Mouse (Mus musculus) thymus, adult 2 months (tissue): ENCODE measurements at regions not wholly inside any gene's neighbourhood (a gene's known extent, or its start where the extent isn't known, plus 50 kb on each side); places are given as distances from the start of the nearest gene placed in this dataset.

Source experiments
- DNase-seq: peaks from one replicate; pipeline ENCODE4 v3.0.0; 2021
- H3K27ac ChIP-seq: fragments of 200-500 bp; 2 replicates; pipeline ENCODE4 v1.5.1; 2012; ENCODE audit warnings: low read length, control low read depth; ENCODE audit not compliant: control insufficient read depth, insufficient read depth
- H3K27me3 ChIP-seq: fragments of 200-500 bp; 2 replicates; pipeline ENCODE4 v1.6.1; 2012; ENCODE audit warnings: mild to moderate bottlenecking, low read length, moderate library complexity, mixed read lengths; ENCODE audit not compliant: control insufficient read depth, insufficient read depth
- H3K36me3 ChIP-seq: fragments of 200-500 bp; 2 replicates; pipeline ENCODE4 v1.6.1; 2012; ENCODE audit warnings: mild to moderate bottlenecking, low read length, moderate library complexity; ENCODE audit not compliant: control insufficient read depth, insufficient read depth
- H3K4me1 ChIP-seq: fragments of 200-500 bp; replicated peaks from 2 replicates; pipeline ENCODE4 v1.6.1; 2012; ENCODE audit warnings: low read length; ENCODE audit not compliant: control insufficient read depth, insufficient read depth
- H3K4me3 ChIP-seq: fragments of 200-500 bp; 2 replicates; pipeline ENCODE4 v1.5.1; 2012; ENCODE audit warnings: mild to moderate bottlenecking, low read length, control low read depth, moderate library complexity; ENCODE audit not compliant: control insufficient read depth, insufficient read depth
- CTCF ChIP-seq: fragments of 200-500 bp; IDR thresholded peaks from 2 replicates; pipeline ENCODE4 v1.5.1; 2012; ENCODE audit warnings: mild to moderate bottlenecking, control low read depth, low read length, moderate library complexity, borderline replicate concordance; ENCODE audit not compliant: control insufficient read depth, poor library complexity, insufficient read depth; ENCODE audit errors: extremely low read depth
- POLR2A ChIP-seq: fragments of 200-500 bp; IDR thresholded peaks from 2 replicates; pipeline ENCODE4 v1.6.1; 2012; ENCODE audit warnings: mild to moderate bottlenecking, low read length, control low read depth, moderate library complexity; ENCODE audit not compliant: control insufficient read depth, poor library complexity, insufficient read depth; ENCODE audit errors: extremely low read depth
- WGBS: fragments of 180-500 bp; shearing (Covaris S2); methylation state at CpG from one replicate; pipeline ENCODE4 v1.1.7; 2018; 5-methylcytosine and 5-hydroxymethylcytosine counted together

DNA sequence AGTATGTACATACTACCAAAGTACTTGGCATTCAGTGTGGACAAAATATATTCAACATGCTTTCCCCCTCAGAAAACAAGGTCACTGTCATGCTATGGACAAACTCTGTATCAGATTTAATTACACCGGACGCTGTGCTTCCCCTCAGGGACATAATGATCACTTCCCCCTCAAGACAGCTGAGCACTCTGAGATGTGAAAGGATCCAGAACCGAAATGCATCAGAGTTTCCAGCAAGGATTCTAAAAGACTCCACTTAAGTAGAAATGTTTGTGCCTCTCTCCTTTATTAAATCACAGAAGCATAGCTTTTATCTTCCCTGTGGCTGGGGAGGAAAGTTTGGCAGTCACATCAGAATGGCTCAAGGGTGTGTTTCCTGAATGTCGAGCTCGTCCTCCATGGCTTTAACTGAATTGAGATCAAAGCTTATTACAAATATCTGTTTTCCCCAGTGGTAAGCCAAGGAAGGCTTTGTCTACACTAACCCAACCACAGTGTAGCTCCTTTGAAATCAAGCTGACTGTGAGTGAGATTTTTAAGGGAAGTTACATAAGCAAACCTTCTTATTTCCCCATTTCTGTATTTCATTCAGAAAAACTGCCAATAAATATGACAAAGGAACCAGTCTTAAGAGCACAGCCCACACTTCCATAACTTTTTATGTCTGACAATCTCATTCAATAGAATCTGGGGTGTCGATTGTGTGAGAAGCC, 161.2 kb downstream of the Cth start:
- Histone ChIP-seq H3K36me3 (no peaks in the 10 kb centered on the region), H3K4me1 (no peaks in the 10 kb centered on the region), H3K27me3 (no peaks in the 10 kb centered on the region), H3K27ac (no peak overlapping the region), H3K4me3 (no peak overlapping the region)
- DNase-seq = no peak
- TF ChIP-seq CTCF = no peak
- no peak for TF ChIP-seq POLR2A
- WGBS = 47% methylated on average over 6 of the region's 6 CpGs

DNA sequence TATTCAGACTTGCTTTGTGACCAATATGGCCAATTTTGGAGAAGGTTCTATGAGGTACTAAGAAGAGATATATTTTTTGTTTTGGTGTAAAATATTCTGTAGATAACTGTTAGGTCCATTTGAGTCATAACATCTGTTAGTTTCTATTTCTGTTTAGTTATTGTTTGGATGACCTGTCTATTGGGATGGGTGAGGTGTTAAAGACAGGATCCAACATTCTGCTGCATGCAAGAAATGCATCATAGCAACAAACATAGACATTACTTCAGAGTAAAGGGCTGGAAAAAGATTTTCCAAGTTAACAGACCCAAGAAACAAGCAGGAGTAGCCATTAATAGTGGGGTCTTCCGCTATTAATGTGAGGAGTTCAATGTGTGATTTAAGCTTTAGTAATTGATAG, 165.0 kb downstream of the Cth start:
- no peak for DNase-seq
- no peaks in the 10 kb centered on the region for H3K4me1 ChIP-seq
- TF ChIP-seq CTCF = no peak
- no peaks in the 10 kb centered on the region for H3K27me3 ChIP-seq
- WGBS = 100% methylated on average over 1 of the region's 1 CpGs
- H3K4me3 ChIP-seq = no peak overlapping the region
- H3K36me3 ChIP-seq = no peaks in the 10 kb centered on the region
- H3K27ac ChIP-seq = no peak overlapping the region

DNA sequence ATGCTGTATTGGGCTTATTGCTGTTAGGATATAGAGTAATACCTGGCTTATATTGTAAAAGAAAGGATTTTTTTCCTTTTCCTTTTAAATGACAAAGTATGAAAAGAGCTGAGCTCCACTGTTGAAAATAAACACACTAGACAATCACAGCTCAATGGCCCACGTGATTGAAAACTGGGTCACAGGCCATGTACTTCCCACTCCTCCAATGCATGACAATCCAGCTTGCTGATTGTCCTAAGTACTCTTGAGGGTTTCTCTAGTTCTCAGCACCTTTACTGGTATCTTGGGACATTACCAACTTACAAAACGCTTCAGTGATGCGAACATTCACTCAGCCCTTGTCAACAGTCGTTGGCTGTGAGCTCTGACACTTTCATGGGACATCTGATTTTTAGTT, 170.1 kb downstream of the Cth start:
- H3K27me3 ChIP-seq = no peaks in the 10 kb centered on the region
- no peaks in the 10 kb centered on the region for H3K4me1 ChIP-seq
- 79% methylated on average over 4 of the region's 4 CpGs for WGBS
- H3K4me3 ChIP-seq = no peak overlapping the region
- DNase-seq = no peak
- TF ChIP-seq POLR2A (no peak), CTCF (no peak)
- no peaks in the 10 kb centered on the region for H3K36me3 ChIP-seq
- H3K27ac ChIP-seq = no peak overlapping the region

DNA sequence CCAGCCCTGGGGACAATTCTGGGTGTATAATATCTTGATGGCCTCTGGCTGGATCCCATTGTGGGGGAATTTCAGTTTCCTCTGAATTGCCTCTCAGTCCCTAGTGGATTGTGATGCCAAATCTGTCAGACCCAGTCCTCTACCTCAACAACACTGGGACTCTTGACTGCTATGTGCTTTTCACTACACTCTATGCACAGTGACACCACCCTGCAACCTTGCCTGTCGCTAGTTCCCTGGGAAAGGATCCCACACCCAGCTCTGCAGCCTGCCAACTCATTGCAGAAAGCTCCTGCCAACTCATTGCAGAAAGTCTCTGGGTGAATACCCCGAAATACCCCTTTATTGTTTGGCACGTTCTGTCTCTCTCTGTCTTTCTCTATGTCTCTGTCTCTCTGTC, 174.6 kb downstream of the Cth start:
- WGBS = 89% methylated on average over 3 of the region's 3 CpGs
- no peaks in the 10 kb centered on the region for H3K36me3 ChIP-seq

DNA sequence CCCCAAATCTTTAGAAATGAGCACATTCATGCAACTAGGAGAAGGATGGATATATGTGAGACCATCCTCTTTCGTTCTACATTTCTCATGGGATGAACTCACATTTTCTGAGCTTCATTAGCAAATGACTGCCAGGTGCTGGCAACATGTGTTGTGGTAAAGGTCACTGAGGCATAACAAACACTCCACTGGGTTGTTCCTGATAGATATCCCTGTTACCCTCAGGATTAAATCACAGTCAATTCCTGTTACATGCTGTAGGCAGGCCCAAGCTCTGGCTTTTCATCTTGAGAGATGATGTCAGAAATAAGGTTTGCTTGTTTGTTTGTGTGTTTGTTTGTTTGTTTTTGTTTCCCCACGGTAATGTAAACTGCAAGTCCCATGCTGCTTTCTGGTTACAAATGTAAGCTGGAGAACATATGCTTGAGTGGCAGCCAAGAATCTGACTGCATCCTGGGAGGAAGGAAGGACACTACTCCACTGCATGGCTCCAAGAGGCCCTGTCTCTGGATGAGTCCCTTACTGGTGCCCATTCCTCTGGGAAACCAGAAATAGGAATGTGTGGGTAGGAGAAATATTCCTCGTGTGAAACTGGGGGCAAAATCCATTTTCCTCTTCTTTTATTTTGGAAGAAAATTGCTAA, 176.4 kb downstream of the Cth start:
- Histone ChIP-seq H3K4me3 (no peak overlapping the region), H3K4me1 (no peaks in the 10 kb centered on the region), H3K27ac (no peak overlapping the region), H3K27me3 (no peaks in the 10 kb centered on the region), H3K36me3 (no peaks in the 10 kb centered on the region)
- no peak for TF ChIP-seq CTCF
- no peak for TF ChIP-seq POLR2A
- DNase-seq = no peak
- WGBS = 81% methylated on average over 3 of the region's 3 CpGs

More for the DNA sequence above, 174.6 kb downstream of the Cth start:
- H3K27me3 ChIP-seq = no peaks in the 10 kb centered on the region
- no peak for DNase-seq
- no peak overlapping the region for H3K4me3 ChIP-seq
- H3K4me1 ChIP-seq = no peaks in the 10 kb centered on the region
- no peak overlapping the region for H3K27ac ChIP-seq
- TF ChIP-seq POLR2A (no peak), CTCF (no peak)

DNA sequence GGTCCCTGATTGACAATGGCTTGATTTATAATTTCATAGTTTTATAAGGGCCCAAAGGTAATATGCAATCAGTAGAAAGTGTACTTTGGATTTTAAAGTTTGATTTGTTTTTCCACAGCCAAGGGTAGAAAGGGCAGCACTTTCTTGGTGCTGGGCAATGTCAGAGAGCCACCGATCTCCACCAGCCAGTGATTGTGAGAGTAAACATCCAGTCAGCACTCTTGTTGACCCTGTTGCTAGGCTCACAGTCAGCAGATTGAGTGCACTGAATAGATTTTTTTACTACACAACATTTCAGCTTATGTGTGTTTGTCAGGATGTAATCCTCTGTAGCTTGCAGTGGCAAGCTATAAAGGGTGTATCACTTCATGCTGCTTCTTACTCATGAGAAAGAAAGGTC, 176.3 kb downstream of the Ptger3 start:
- Histone ChIP-seq H3K36me3 (no peaks in the 10 kb centered on the region), H3K27ac (no peak overlapping the region), H3K27me3 (no peaks in the 10 kb centered on the region), H3K4me1 (no peaks in the 10 kb centered on the region), H3K4me3 (no peak overlapping the region)
- WGBS = 93% methylated on average over 1 of the region's 1 CpGs
- DNase-seq = no peak
- TF ChIP-seq CTCF (no peak), POLR2A (no peak)
